Mouse (Mus musculus): ENCODE data around the gene Atg7. TPM values are rescaled to one million over a fixed set of nuclear protein-coding genes. Genes with fewer than 3 reads are reported as not detected.

Gene Atg7
- total RNA-seq, 4 experiments from 2014 or later, result 34.1 to 42.9 (median 39.6) TPM

- no peak for DNase-seq
Measured at GRCm38 (mm10) chr6:114907459-114907858, 264.6 kb downstream of the Atg7 start.

- no peak for DNase-seq
Measured at GRCm38 (mm10) chr6:114909801-114910200, 266.9 kb downstream of the Atg7 start.

Other genes starting within 250 kb of the Atg7 start
- gene Hrh1, start 245.2 kb upstream of the Atg7 start, total RNA-seq (2022), result 1 to 10 TPM; 1.0 to 2.7 (median 2.3) TPM